Mouse (Mus musculus): ENCODE measurements at regions not wholly inside any gene's neighbourhood (a gene's known extent, or its start where the extent isn't known, plus 50 kb on each side); places are given as distances from the start of the nearest gene placed in this dataset.

DNA sequence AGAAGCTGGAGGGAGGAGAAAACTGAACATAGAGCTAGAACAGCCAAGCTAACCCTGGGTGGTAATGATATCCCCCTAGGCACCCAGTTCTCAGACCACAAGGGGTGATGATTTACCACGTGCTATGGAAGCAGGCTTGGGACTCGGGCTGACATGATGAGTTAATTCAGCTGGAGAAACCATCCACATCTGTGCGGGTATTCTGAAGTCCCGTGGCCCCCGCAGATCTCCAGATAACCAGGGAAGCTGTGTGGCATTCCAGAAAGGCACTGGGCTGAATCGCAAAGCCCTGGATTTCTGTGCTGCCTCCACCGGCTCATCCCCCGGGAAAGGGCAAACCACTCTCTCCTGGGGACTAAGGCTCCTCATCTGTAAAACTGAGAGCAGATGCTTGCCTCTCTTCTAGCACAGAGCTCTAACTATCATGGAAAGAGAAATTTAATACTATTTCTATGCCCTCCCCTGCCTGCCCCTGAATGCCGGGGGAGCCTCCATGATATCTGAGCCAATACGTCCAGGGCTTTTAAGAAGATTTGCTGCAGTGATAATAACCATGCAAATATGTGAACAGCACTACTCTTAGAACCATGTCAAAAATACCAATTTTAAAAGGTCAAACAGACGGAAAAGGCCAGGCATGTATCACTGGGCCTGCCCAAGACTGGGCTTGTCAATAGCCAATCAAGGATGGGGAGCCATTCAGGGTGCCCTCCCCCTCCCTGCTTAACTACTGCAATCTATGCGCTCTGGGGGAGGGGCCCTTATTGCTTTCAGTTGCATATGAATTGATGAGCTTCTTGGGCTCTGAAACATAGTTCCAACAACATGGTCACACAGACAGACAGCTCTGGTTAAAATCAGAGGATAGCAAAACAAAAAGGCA lies 255.5 kb downstream of the Sox4 start:
- 37% methylated on average over 12 of the region's 12 CpGs for WGBS
- H3K27ac ChIP-seq (ENCODE audit: insufficient read depth, low read length), result no peak overlapping the region
- H3K4me3 ChIP-seq (replicated peaks; ENCODE audit: insufficient read depth, low read depth, low read length), result no peak overlapping the region
- H3K4me1 ChIP-seq (ENCODE audit: control insufficient read depth, insufficient read depth, low read length), result no peaks in the 10 kb centered on the region
- no peak for DNase-seq
- no peak for TF ChIP-seq POLR2A (IDR thresholded peaks at IDR 0.05; ENCODE audit: borderline replicate concordance, insufficient read depth, low read length)
- TF ChIP-seq CTCF (IDR thresholded peaks at IDR 0.05; ENCODE audit: borderline replicate concordance, insufficient read depth, low read depth, low read length), result no peak
- H3K27me3 ChIP-seq (ENCODE audit: control insufficient read depth, insufficient read depth, low read length), result no peaks in the 10 kb centered on the region

DNA sequence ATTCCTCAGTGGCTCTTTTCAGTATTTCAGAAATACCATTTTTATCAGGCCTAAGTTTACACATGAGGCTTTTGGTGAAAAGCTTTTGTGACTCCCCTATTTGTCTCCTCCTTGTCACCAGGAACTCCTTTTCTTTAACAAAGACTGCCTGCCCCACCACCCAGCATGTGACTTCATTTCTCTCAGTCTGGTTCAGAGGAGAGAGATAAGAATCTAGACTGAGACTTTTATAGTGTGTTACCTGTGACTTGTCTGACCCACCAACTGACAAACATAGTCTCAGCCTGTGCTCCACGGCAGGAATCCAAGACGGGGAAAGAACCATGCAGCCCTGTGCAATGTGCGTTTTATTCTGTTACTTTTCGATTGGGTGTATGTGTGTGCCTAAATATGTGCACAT lies 260.4 kb downstream of the Sox4 start:
- no peak for DNase-seq
- TF ChIP-seq POLR2A (IDR thresholded peaks at IDR 0.05; ENCODE audit: borderline replicate concordance, insufficient read depth, low read length) (no peak), CTCF (IDR thresholded peaks at IDR 0.05; ENCODE audit: borderline replicate concordance, insufficient read depth, low read depth, low read length) (no peak)
- no peaks in the 10 kb centered on the region for H3K4me1 ChIP-seq (ENCODE audit: control insufficient read depth, insufficient read depth, low read length)
- H3K4me3 ChIP-seq (replicated peaks; ENCODE audit: insufficient read depth, low read depth, low read length), result no peak overlapping the region
- WGBS, result 74% methylated on average over 4 of the region's 4 CpGs
- H3K27ac ChIP-seq (ENCODE audit: insufficient read depth, low read length), result no peak overlapping the region
- H3K27me3 ChIP-seq (ENCODE audit: control insufficient read depth, insufficient read depth, low read length), result no peaks in the 10 kb centered on the region

DNA sequence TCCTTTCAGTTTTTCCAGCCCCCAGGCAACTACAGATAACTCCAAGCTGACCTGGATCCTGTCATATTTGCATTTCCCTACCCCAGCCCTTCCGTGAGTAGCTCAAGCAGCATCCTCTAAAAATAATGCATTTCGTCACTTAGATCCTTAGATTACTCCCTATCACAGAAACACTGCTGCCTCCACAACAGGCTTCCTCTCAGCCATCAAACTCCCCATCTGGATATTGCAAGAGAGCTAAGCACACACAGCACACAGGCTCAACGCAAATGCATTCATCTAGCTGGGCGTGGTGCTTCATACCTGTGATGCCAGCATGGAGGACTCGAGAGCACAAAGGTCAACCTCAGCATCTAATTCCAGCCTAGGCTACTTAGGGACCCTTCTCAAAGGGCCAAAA lies 260.9 kb downstream of the Sox4 start:
- no peaks in the 10 kb centered on the region for H3K4me1 ChIP-seq (ENCODE audit: control insufficient read depth, insufficient read depth, low read length)
- H3K4me3 ChIP-seq (replicated peaks; ENCODE audit: insufficient read depth, low read depth, low read length), result no peak overlapping the region
- no peaks in the 10 kb centered on the region for H3K27me3 ChIP-seq (ENCODE audit: control insufficient read depth, insufficient read depth, low read length)
- TF ChIP-seq CTCF (IDR thresholded peaks at IDR 0.05; ENCODE audit: borderline replicate concordance, insufficient read depth, low read depth, low read length) (no peak), POLR2A (IDR thresholded peaks at IDR 0.05; ENCODE audit: borderline replicate concordance, insufficient read depth, low read length) (no peak)
- H3K27ac ChIP-seq (ENCODE audit: insufficient read depth, low read length), result no peak overlapping the region
- 92% methylated on average over 5 of the region's 5 CpGs for WGBS
- no peak for DNase-seq

- 73% methylated on average over 5 of the region's 5 CpGs for WGBS
- no peak for TF ChIP-seq POLR2A (IDR thresholded peaks at IDR 0.05; ENCODE audit: borderline replicate concordance, insufficient read depth, low read length)
- TF ChIP-seq CTCF (IDR thresholded peaks at IDR 0.05; ENCODE audit: borderline replicate concordance, insufficient read depth, low read depth, low read length), result no peak
- no peak for DNase-seq
- no peak overlapping the region for H3K4me3 ChIP-seq (replicated peaks; ENCODE audit: insufficient read depth, low read depth, low read length)
- H3K27me3 ChIP-seq (ENCODE audit: control insufficient read depth, insufficient read depth, low read length), result no peaks in the 10 kb centered on the region
- no peaks in the 10 kb centered on the region for H3K4me1 ChIP-seq (ENCODE audit: control insufficient read depth, insufficient read depth, low read length)
- no peak overlapping the region for H3K27ac ChIP-seq (ENCODE audit: insufficient read depth, low read length)
These were observed 262.9 kb downstream of the Sox4 start for GRCm38 (mm10) chr13:28690511-28691160.

DNA sequence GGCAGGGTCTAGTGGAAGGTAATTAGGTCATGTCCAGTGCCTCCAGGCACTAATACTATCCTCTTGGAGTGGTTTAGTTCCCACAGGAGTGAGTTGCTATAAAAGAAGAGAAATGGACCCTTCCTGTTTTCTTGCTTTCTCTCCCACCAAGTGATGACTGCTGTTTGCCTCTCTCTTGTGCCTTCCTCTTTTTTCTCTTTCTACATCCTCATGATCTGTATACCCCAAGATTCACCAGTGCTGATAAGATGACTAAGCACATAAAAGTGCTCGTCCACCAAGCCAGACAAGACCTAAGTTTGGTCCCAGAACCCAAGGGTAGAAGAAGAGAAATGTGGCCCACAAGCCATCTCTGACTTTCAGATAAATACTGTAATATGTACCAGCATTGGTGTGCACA lies 265.7 kb downstream of the Sox4 start:
- no peaks in the 10 kb centered on the region for H3K27me3 ChIP-seq (ENCODE audit: control insufficient read depth, insufficient read depth, low read length)
- no peak overlapping the region for H3K4me3 ChIP-seq (replicated peaks; ENCODE audit: insufficient read depth, low read depth, low read length)
- 93% methylated on average over 1 of the region's 1 CpGs for WGBS
- no peak for TF ChIP-seq POLR2A (IDR thresholded peaks at IDR 0.05; ENCODE audit: borderline replicate concordance, insufficient read depth, low read length)
- TF ChIP-seq CTCF (IDR thresholded peaks at IDR 0.05; ENCODE audit: borderline replicate concordance, insufficient read depth, low read depth, low read length), result no peak
- no peaks in the 10 kb centered on the region for H3K4me1 ChIP-seq (ENCODE audit: control insufficient read depth, insufficient read depth, low read length)
- H3K27ac ChIP-seq (ENCODE audit: insufficient read depth, low read length), result no peak overlapping the region
- DNase-seq, result no peak

- TF ChIP-seq CTCF (IDR thresholded peaks at IDR 0.05; ENCODE audit: borderline replicate concordance, insufficient read depth, low read depth, low read length) (no peak), POLR2A (IDR thresholded peaks at IDR 0.05; ENCODE audit: borderline replicate concordance, insufficient read depth, low read length) (no peak)
- Histone ChIP-seq H3K4me3 (replicated peaks; ENCODE audit: insufficient read depth, low read depth, low read length) (no peak overlapping the region), H3K27ac (ENCODE audit: insufficient read depth, low read length) (no peak overlapping the region), H3K27me3 (ENCODE audit: control insufficient read depth, insufficient read depth, low read length) (no peaks in the 10 kb centered on the region), H3K4me1 (ENCODE audit: control insufficient read depth, insufficient read depth, low read length) (no peaks in the 10 kb centered on the region)
- 92% methylated on average over 3 of the region's 3 CpGs for WGBS
- no peak for DNase-seq
These were observed 269.2 kb downstream of the Sox4 start for GRCm38 (mm10) chr13:28684311-28684710.

DNA sequence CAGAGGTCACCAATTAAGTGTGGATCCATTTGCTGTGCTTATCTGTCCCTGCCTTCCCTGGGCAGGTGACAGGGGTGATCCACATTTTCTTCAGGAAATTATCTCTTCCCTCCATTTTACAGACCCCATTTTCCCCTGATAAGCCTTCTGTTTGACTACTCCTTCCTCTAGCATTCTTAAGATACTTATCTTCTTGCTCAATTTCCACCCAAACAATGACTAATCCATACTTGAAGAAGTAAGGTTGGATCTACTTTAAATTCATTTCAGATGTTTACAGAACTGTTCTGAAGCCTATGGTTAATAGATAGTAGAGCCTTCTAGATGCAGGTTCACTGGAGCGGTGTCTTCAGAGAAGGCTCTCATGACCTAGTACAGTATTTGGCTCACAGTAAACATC lies 273.2 kb downstream of the Sox4 start:
- H3K27me3 ChIP-seq (ENCODE audit: control insufficient read depth, insufficient read depth, low read length), result no peaks in the 10 kb centered on the region
- no peak overlapping the region for H3K27ac ChIP-seq (ENCODE audit: insufficient read depth, low read length)
- 96% methylated on average over 1 of the region's 1 CpGs for WGBS
- no peak for DNase-seq
- H3K4me1 ChIP-seq (ENCODE audit: control insufficient read depth, insufficient read depth, low read length), result no peaks in the 10 kb centered on the region
- H3K4me3 ChIP-seq (replicated peaks; ENCODE audit: insufficient read depth, low read depth, low read length), result no peak overlapping the region
- TF ChIP-seq CTCF (IDR thresholded peaks at IDR 0.05; ENCODE audit: borderline replicate concordance, insufficient read depth, low read depth, low read length), result no peak

GRCm38 (mm10) chr13:28673622-28674021 lies 279.9 kb downstream of the Sox4 start:
- TF ChIP-seq CTCF (IDR thresholded peaks at IDR 0.05; ENCODE audit: borderline replicate concordance, insufficient read depth, low read depth, low read length) (no peak), POLR2A (IDR thresholded peaks at IDR 0.05; ENCODE audit: borderline replicate concordance, insufficient read depth, low read length) (no peak)
- Histone ChIP-seq H3K4me3 (replicated peaks; ENCODE audit: insufficient read depth, low read depth, low read length) (no peak overlapping the region), H3K27ac (ENCODE audit: insufficient read depth, low read length) (no peak overlapping the region), H3K27me3 (ENCODE audit: control insufficient read depth, insufficient read depth, low read length) (no peaks in the 10 kb centered on the region), H3K4me1 (ENCODE audit: control insufficient read depth, insufficient read depth, low read length) (no peaks in the 10 kb centered on the region)
- no peak for DNase-seq
- WGBS, result 31% methylated on average over 3 of the region's 3 CpGs
